Mouse (Mus musculus) CH12.LX (cell line): ENCODE results near the gene Polr3c. TPM values are rescaled to one million over a fixed set of nuclear protein-coding genes. Genes with fewer than 3 reads are reported as not detected.

ENCODE experiments used
- DNase-seq: peaks from one replicate; pipeline ENCODE4 v3.0.0-alpha.2; 2013; ENCODE audit errors: extremely low read depth
- H3K27ac ChIP-seq: 2 replicates; pipeline ENCODE4 v1.5.1; 2012; ENCODE audit warnings: low read depth, mild to moderate bottlenecking, control low read depth, moderate library complexity; ENCODE audit not compliant: insufficient read depth
- H3K27me3 ChIP-seq: replicated peaks from 2 replicates; pipeline ENCODE3; 2012; ENCODE audit warnings: inconsistent platforms
- H3K36me3 ChIP-seq, 2 experiments: replicated peaks in 1 of 2; 2 replicates each; pipeline versions ENCODE3 to v1.6.1; 2012; ENCODE audit warnings: inconsistent platforms in 1 of 2, low read length in 1 of 2, mild to moderate bottlenecking in 1 of 2, mixed read lengths in 1 of 2, moderate library complexity in 1 of 2; ENCODE audit not compliant: control insufficient read depth in 1 of 2, insufficient read depth in 1 of 2
- H3K4me1 ChIP-seq, 2 experiments: 2 replicates each; pipeline ENCODE4 v1.6.1; 2012; ENCODE audit warnings: inconsistent platforms in 1 of 2, moderate library complexity in 1 of 2; ENCODE audit not compliant: insufficient read depth in 2 of 2, control insufficient read depth in 1 of 2
- H3K4me2 ChIP-seq: 2 replicates; pipeline ENCODE4 v1.6.1; 2012; ENCODE audit warnings: low read depth, mild to moderate bottlenecking, control low read depth; ENCODE audit not compliant: poor library complexity, insufficient read depth, severe bottlenecking
- H3K4me3 ChIP-seq, 3 experiments: fragments of 150-350 bp in 1 of 3; sonication (generic) in 1 of 3; replicated peaks in 1 of 3; 2 replicates each; pipeline versions ENCODE3 to v1.5.1; 2011 to 2012; ENCODE audit warnings: low read depth in 2 of 3, low read length in 2 of 3, mild to moderate bottlenecking in 2 of 3, moderate library complexity in 2 of 3, control low read depth in 1 of 3, improper control_type of control experiment in 1 of 3, inconsistent platforms in 1 of 3, mixed read lengths in 1 of 3; ENCODE audit not compliant: poor library complexity in 1 of 3
- H3K79me2 ChIP-seq: replicated peaks from 2 replicates; pipeline ENCODE4 v1.6.1; 2012; ENCODE audit warnings: mild to moderate bottlenecking, moderate library complexity; ENCODE audit not compliant: control insufficient read depth, poor library complexity, insufficient read depth, severe bottlenecking; ENCODE audit errors: extremely low read depth
- H3K9ac ChIP-seq: 2 replicates; pipeline ENCODE4 v1.6.1; 2012; ENCODE audit warnings: low read depth, mild to moderate bottlenecking, control low read depth, moderate library complexity; ENCODE audit not compliant: insufficient read depth
- H3K9me3 ChIP-seq: replicated peaks from 2 replicates; pipeline ENCODE3; 2012; ENCODE audit warnings: low read length, inconsistent platforms, mixed read lengths
- CHD2 ChIP-seq: IDR thresholded peaks from 2 replicates; pipeline ENCODE4 v1.6.1; 2011; ENCODE audit warnings: low read length, improper control_type of control experiment
- CTCF ChIP-seq, 2 experiments: IDR thresholded peaks in 1 of 2; conservative IDR thresholded peaks in 1 of 2; 2 replicates each; pipeline ENCODE4 v1.5.1; 2011 to 2012; ENCODE audit warnings: low read depth in 2 of 2, low read length in 2 of 2, improper control_type of control experiment in 1 of 2, inconsistent platforms in 1 of 2, mild to moderate bottlenecking in 1 of 2, moderate library complexity in 1 of 2
- ELF1 ChIP-seq: IDR thresholded peaks from 2 replicates; pipeline ENCODE4 v1.6.1; 2014; ENCODE audit warnings: low read depth, mild to moderate bottlenecking, inconsistent platforms, low read length, improper control_type of control experiment
- ETS1 ChIP-seq: conservative IDR thresholded peaks from 2 replicates; pipeline ENCODE4 v1.6.1; 2012; ENCODE audit warnings: low read depth, mild to moderate bottlenecking, inconsistent platforms, low read length, improper control_type of control experiment, moderate library complexity
- GABPA ChIP-seq: IDR thresholded peaks from 2 replicates; pipeline ENCODE4 v1.6.1; 2012; ENCODE audit warnings: low read depth, low read length, improper control_type of control experiment, inconsistent platforms; ENCODE audit not compliant: insufficient replicate concordance
- HCFC1 ChIP-seq: IDR thresholded peaks from 2 replicates; pipeline ENCODE4 v1.6.1; 2012; ENCODE audit warnings: low read depth, mild to moderate bottlenecking, inconsistent platforms, low read length, improper control_type of control experiment
- JUND ChIP-seq: conservative IDR thresholded peaks from 2 replicates; pipeline ENCODE4 v1.6.1; 2011; ENCODE audit warnings: low read depth, low read length, improper control_type of control experiment
- KAT2A ChIP-seq: IDR thresholded peaks from 2 replicates; pipeline ENCODE4 v1.6.1; 2012; ENCODE audit warnings: low read length, improper control_type of control experiment, inconsistent platforms; ENCODE audit not compliant: insufficient replicate concordance
- NELFE ChIP-seq: IDR thresholded peaks from 2 replicates; pipeline ENCODE4 v1.6.1; 2011; ENCODE audit warnings: low read depth, low read length, improper control_type of control experiment
- NRF1 ChIP-seq: IDR thresholded peaks from 2 replicates; pipeline ENCODE4 v1.6.1; 2014; ENCODE audit warnings: low read depth, mild to moderate bottlenecking, inconsistent platforms, low read length, improper control_type of control experiment, moderate library complexity
- POLR2AphosphoS2 ChIP-seq: IDR thresholded peaks from 2 replicates; pipeline ENCODE4 v1.6.1; 2011; ENCODE audit warnings: low read depth, low read length, improper control_type of control experiment
- RAD21 ChIP-seq: IDR thresholded peaks from 2 replicates; pipeline ENCODE4 v1.6.1; 2011; ENCODE audit warnings: low read depth, mild to moderate bottlenecking, low read length, improper control_type of control experiment, moderate library complexity
- RCOR1 ChIP-seq: conservative IDR thresholded peaks from 2 replicates; pipeline ENCODE4 v1.6.1; 2012; ENCODE audit warnings: low read depth, mild to moderate bottlenecking, inconsistent platforms, low read length, improper control_type of control experiment
- SMC3 ChIP-seq: IDR thresholded peaks from 2 replicates; pipeline ENCODE4 v1.6.1; 2011; ENCODE audit warnings: low read depth, low read length, improper control_type of control experiment
- TCF12 ChIP-seq: IDR thresholded peaks from 2 replicates; pipeline ENCODE4 v1.6.1; 2014; ENCODE audit warnings: low read depth, mild to moderate bottlenecking, inconsistent platforms, low read length, improper control_type of control experiment
- UBTF ChIP-seq: IDR thresholded peaks from 2 replicates; pipeline ENCODE4 v1.6.1; 2012; ENCODE audit warnings: low read depth, mild to moderate bottlenecking, inconsistent platforms, low read length, improper control_type of control experiment, moderate library complexity
- USF1 ChIP-seq: IDR thresholded peaks from 2 replicates; pipeline ENCODE4 v1.6.1; 2014; ENCODE audit warnings: low read depth, mild to moderate bottlenecking, inconsistent platforms, low read length, improper control_type of control experiment
- ZC3H11A ChIP-seq: IDR thresholded peaks from 2 replicates; pipeline ENCODE4 v1.6.1; 2012; ENCODE audit warnings: low read depth, mild to moderate bottlenecking, inconsistent platforms, low read length, improper control_type of control experiment
- ZKSCAN1 ChIP-seq: IDR thresholded peaks from 2 replicates; pipeline ENCODE4 v1.6.1; 2012; ENCODE audit warnings: low read depth, inconsistent platforms, low read length, improper control_type of control experiment, borderline replicate concordance
- ZNF384 ChIP-seq: IDR thresholded peaks from 2 replicates; pipeline ENCODE4 v1.6.1; 2012; ENCODE audit warnings: low read depth, low read length, improper control_type of control experiment, inconsistent platforms
- dilution Hi-C: fragments of 300-500 bp; cut with MboI; formaldehyde crosslinking; loops from 2 replicates; pipeline ENCODE4 v1.14.3; 2020; ENCODE audit warnings: low sequenced_read_pairs; ENCODE audit not compliant: extremely low pct_unique_long_range_greater_than_20kb, extremely low pct_ligation_motif_present
- in situ Hi-C: fragments of 300-500 bp; cut with MboI; formaldehyde crosslinking; loops from 3 replicates; pipeline ENCODE4 v1.14.3; 2019; ENCODE audit warnings: low sequenced_read_pairs, low pct_ligation_motif_present, low pct_unique_long_range_greater_than_20kb, mixed read lengths
- polyA plus RNA-seq: library from polyadenylated mRNA; unstranded; fragments of >175 nt; gene quantifications from 2 replicates; pipeline ENCODE4 v1.2.1, GENCODE M21; 2012; ENCODE audit warnings: low read depth; ENCODE audit not compliant: insufficient read length
- total RNA-seq, 2 experiments: library from RNA; depleted of rRNA; stranded (reverse); fragments of 300-350 nt in 1 of 2; fragments of >200 nt in 1 of 2; gene quantifications; 2 replicates each; pipeline ENCODE4 v1.2.3; 2012 to 2014

The Polr3c gene
- total and polyA plus RNA-seq, 3 experiments, result 18.1 to 78.3 (median 34.5) TPM

DNA sequence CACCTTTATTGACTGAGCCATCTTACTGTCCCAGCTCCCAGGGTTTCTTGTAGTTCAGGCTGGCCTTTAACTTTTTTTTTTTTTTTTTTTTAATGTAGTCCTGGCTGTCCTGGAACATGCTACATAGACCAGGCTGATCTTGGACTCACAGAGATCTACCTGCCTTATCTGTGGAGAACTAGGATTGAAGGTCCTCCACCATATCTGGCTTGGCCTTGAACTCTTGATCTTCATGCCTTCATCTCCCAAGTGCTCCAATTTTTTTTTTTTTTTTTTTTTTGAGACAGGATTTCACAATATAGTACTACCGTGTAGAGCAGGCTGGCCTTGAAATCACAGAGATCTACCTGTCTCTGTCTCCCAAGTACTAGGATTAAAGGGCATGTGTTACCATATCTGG lies 33.8 kb downstream of the Polr3c start:
- no peaks in the 10 kb centered on the region for H3K27me3 ChIP-seq
- H3K4me2 ChIP-seq, result no peak overlapping the region
- H3K79me2 ChIP-seq, result no peaks in the 10 kb centered on the region
- DNase-seq, result no peak
- peaks cover 5 to 44% of the 10 kb centered on the region in 2 experiments; a peak in 3 of 4 replicates for H3K4me1 ChIP-seq
- H3K27ac ChIP-seq, result no peak overlapping the region
- in situ Hi-C loops, result no loop called here
- dilution Hi-C loops, result no loop called here
- no peak overlapping the region for H3K4me3 ChIP-seq
- no peak for TF ChIP-seq NELFE
- no peak for TF ChIP-seq JUND
- no peak for TF ChIP-seq GABPA
- TF ChIP-seq ZKSCAN1, result no peak
- no peak for TF ChIP-seq SMC3
- TF ChIP-seq ZNF384, result peak; percentile 53
- no peak for TF ChIP-seq ETS1
- no peaks in the 10 kb centered on the region for H3K9me3 ChIP-seq
- H3K9ac ChIP-seq, result no peak overlapping the region
- peaks cover 0 to 2% of the 10 kb centered on the region in 2 experiments for H3K36me3 ChIP-seq

GRCm38 (mm10) chr3:96692506-96692905 lies 34.9 kb downstream of the Polr3c start:
- dilution Hi-C loops, result no loop called here
- DNase-seq, result no peak
- in situ Hi-C loops, result no loop called here

More at GRCm38 (mm10) chr3:96692506-96692905, 34.9 kb downstream of the Polr3c start:
- Histone ChIP-seq H3K9ac (no peak overlapping the region), H3K4me3 (no peak overlapping the region), H3K79me2 (no peaks in the 10 kb centered on the region), H3K27ac (no peak overlapping the region), H3K4me1 (peaks cover 5 to 36% of the 10 kb centered on the region in 2 experiments; a peak in 3 of 4 replicates), H3K4me2 (no peak overlapping the region), H3K27me3 (no peaks in the 10 kb centered on the region), H3K9me3 (no peaks in the 10 kb centered on the region), H3K36me3 (peaks cover 0 to 2% of the 10 kb centered on the region in 2 experiments)
- TF ChIP-seq ZC3H11A (no peak), CTCF (conservative IDR thresholded peaks at IDR 0.05 in 1 of 2, IDR thresholded peaks at IDR 0.05 in 1 of 2; ENCODE audit: low read depth in 2 of 2, low read length in 2 of 2) (peak in 1 of 2 experiments; percentile 70; a peak in 2 of 4 replicates), CHD2 (0 out of 2 replicates have a peak, but pooled peaks have one; percentile 24), UBTF (no peak), SMC3 (peak; percentile 75), KAT2A (no peak), RAD21 (peak; percentile 58), NRF1 (no peak), TCF12 (no peak), HCFC1 (no peak), USF1 (no peak), POLR2AphosphoS2 (no peak), ETS1 (no peak), NELFE (no peak), ELF1 (no peak), RCOR1 (no peak), JUND (no peak), ZKSCAN1 (no peak)
